Mouse (Mus musculus) ES-E14 (cell line): ENCODE results near the gene Chrna9.

Source experiments
- CHD2 ChIP-seq: IDR thresholded peaks from 2 replicates; pipeline ENCODE4 v1.6.1; 2014; ENCODE audit warnings: mild to moderate bottlenecking, low read depth, low read length, inconsistent platforms
- HCFC1 ChIP-seq: IDR thresholded peaks from 2 replicates; pipeline ENCODE4 v1.6.1; 2012; ENCODE audit warnings: low read length, inconsistent platforms, borderline replicate concordance; ENCODE audit not compliant: insufficient read depth
- MAFK ChIP-seq: IDR thresholded peaks from 2 replicates; pipeline ENCODE4 v1.6.1; 2014; ENCODE audit warnings: mild to moderate bottlenecking, low read depth, low read length, inconsistent platforms; ENCODE audit not compliant: insufficient read depth
- ZC3H11A ChIP-seq: IDR thresholded peaks from 2 replicates; pipeline ENCODE4 v1.6.1; 2012; ENCODE audit warnings: low read depth, mild to moderate bottlenecking, inconsistent platforms, low read length, borderline replicate concordance
- ZNF384 ChIP-seq: IDR thresholded peaks from 2 replicates; pipeline ENCODE4 v1.6.1; 2012; ENCODE audit warnings: low read depth, low read length, inconsistent platforms

DNA sequence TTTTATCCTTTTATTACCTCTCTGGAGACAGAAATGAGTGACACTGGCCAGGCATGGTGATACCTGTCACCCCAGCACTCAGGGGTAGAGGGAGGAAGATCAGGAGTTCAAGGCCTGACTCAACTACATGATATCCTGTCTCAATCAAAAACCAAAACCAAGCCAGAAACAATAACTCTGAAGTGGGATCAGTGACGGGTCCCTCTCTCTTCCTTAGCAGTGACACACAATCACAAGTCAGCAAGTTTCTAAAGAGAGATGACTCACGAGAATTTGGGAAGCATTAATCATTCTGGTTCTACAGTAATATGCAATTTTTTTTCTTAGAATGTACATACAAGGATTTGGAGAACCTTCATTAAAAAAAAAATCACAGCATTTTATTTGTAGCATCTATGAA, 38.5 kb downstream of the Chrna9 start:
- no peak for TF ChIP-seq ZNF384
- TF ChIP-seq CHD2 = no peak
- TF ChIP-seq HCFC1 = no peak
- TF ChIP-seq ZC3H11A = no peak
- no peak for TF ChIP-seq MAFK
